Mouse (Mus musculus): ENCODE data around the gene Syngr1.

- TF ChIP-seq GATA1 (IDR thresholded peaks at IDR 0.05; ENCODE audit: borderline replicate concordance, low read length), result no peak
- TF ChIP-seq POLR2AphosphoS5 (IDR thresholded peaks at IDR 0.05; ENCODE audit: insufficient replicate concordance, low read depth, low read length), result no peak
- no peak for TF ChIP-seq TAL1 (conservative IDR thresholded peaks at IDR 0.05; ENCODE audit: low read depth, low read length)
- 0 out of 2 replicates have a peak, but pooled peaks have one; percentile 26 for TF ChIP-seq CTCF (IDR thresholded peaks at IDR 0.05; ENCODE audit: low read depth, low read length)
- no peak for TF ChIP-seq GATA2 (IDR thresholded peaks at IDR 0.05; ENCODE audit: borderline replicate concordance, low read depth, low read length)
Observed at GRCm38 (mm10) chr15:80066538-80066937, 24.6 kb upstream of the Syngr1 start.

Data from G1E (cell line).